Mouse (Mus musculus) gastrocnemius, adult 8-10 months (tissue): ENCODE measurements around the gene Ptrh1. TPM values are rescaled to one million over a fixed set of nuclear protein-coding genes. Genes with fewer than 3 reads are reported as not detected.

Experiments
- DNase-seq, 2 experiments: peaks; one replicate each; pipeline ENCODE4 v3.0.0; 2022; ENCODE audit warnings: low spot score in 2 of 2
- total RNA-seq, 4 experiments: library from RNA; stranded (reverse); gene quantifications; 2 replicates each; pipeline ENCODE4 v1.2.4; 2022

Gene Ptrh1
- total RNA-seq, 4 experiments from 2014 or later: 1.4 to 3.8 (median 2.3) TPM

DNA sequence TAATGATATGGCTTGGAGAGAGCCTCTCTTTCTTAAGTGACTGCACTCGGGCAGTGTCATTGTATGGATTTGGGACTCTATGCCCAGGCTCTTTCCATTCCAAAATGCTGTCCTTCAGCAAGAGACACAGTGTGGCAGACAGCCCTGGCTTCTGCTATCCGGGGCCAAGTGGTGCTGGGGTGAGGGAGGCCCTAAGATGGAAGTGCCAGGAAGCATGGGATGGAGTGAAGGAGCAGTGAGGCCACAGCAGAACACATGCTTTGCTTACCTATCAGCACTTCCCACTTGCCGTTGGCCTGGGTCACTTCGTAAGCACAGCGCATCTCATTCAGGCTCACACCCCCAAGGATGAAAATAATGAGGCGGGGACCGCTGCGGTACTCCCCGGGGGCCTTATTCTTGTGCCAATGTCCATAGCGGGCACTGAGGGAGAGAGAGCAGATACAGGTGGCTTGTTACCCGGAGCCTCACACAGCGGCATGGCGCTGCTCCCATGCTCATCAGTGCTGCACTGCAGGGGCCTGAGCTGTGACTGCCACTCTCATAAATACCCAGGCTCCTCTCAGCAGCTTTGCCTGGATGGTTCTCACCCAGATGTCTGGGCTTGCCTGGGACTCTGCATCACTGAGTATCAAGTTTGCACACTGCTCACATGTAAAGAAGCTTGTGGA is 20.3 kb downstream of the Ptrh1 start:
- no peak for DNase-seq

GRCm38 (mm10) chr2:32798251-32798962 is 22.8 kb downstream of the Ptrh1 start:
- no peak for DNase-seq

- no peak for DNase-seq
Measured at GRCm38 (mm10) chr2:32808816-32809566, 33.4 kb downstream of the Ptrh1 start.

- DNase-seq: no peak
Measured at GRCm38 (mm10) chr2:32811959-32812358, 36.4 kb downstream of the Ptrh1 start.

DNA sequence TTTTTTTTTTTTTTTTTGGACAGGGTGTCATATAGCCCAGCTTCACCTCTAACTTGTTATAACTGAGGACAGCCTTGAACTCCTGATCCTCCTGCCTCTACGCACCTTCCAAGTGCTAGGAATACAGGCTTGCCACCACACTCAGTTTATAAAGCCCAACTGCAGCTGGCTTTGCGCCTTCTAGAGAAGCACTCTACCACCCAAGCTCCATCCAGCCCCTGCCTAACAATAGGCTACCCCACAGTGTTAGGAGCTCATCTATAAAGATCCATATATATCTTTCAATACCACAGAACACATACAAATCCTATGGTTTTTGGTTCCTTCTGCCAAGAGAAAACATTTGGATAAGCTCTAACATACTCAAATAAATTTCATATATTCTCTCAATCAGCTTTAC is 40.9 kb downstream of the Ptrh1 start:
- DNase-seq: no peak

DNA sequence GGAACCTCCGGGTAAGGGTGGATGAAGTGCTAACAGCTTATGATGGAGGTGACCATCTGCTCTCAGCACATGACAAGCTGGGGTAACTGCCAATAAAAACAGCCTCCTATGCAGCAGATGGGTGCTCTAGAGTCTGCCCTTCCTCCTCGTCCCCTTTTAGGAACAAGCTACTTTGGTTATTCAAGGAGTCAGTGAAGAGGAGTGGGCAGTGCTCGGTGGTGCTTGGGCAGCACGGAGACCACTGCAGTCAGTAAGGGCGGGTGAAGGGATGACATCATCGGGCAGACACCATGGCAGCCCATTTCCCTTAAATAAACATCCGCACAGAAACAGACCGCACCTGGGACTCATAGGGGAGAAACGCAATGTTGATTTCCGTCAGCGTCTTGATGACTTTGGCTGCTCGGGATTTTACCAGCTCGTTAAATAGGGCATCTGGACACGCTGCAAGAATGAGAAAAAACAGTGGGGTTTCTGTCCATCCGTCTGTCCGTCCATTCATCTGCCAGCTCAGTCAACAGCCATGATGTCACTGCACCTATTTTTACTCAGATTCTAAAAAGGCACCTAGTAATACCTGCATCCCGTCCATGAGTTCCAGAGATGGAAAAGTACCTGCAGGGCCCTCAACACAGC is 41.5 kb downstream of the Ptrh1 start:
- DNase-seq: no peak

DNA sequence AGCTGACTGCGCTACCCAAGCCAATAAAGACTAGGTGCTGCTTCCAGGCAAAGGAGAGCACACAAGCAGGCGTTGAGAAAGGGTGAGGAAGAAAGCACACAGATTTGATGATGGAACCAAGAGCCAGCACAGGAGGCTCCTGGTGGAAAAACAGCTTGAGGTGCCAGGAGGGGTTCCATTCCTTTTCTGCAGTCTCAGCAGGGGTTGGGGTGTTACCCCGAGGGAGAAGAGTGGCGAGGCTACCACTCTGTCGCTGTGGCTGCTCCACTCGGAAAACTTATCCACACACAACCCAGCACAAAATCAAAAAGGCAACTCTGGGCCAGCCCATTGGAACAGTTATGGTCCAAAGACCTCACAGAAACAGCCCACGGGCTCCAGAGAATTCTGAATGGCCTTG is 42.0 kb downstream of the Ptrh1 start:
- DNase-seq: no peak

GRCm38 (mm10) chr2:32818208-32818607 is 42.6 kb downstream of the Ptrh1 start:
- DNase-seq: no peak

DNA sequence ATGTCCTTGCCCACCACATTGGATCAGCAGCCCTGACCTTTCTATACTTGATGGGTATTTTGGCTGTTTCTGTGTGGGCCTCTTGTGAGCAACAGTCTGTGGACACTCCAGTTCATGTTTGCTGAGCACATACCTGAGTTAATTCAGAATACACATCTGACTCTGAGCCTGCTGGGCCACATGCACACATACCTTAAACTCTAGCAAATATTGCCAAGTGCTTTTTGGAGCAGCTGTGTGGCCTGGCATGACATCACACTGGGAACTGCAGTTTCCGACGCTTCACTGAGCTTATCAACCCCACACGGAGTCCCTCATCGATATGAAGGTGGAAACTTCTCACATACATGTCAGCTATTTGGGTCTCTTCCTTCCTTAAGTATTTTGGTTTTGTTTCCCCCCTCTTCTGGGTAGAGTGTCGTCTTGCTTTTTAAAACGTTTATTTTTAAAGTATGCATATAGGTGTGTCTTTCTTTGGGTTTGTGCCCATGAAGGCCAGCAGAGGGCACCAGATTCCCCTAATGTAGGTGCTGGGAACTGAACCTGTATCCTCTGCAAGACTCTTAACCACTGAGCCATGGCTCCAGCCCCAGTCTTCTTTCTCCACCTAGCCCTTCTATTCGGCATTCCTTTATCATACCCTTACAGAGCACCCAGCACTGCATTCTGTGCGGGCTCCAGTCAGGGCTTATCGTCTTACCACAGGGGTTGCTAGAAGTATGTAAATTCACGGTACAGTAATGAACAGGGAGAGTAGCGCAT is 45.6 kb downstream of the Ptrh1 start:
- no peak for DNase-seq

GRCm38 (mm10) chr2:32822643-32823042 is 47.1 kb downstream of the Ptrh1 start:
- DNase-seq: no peak

DNA sequence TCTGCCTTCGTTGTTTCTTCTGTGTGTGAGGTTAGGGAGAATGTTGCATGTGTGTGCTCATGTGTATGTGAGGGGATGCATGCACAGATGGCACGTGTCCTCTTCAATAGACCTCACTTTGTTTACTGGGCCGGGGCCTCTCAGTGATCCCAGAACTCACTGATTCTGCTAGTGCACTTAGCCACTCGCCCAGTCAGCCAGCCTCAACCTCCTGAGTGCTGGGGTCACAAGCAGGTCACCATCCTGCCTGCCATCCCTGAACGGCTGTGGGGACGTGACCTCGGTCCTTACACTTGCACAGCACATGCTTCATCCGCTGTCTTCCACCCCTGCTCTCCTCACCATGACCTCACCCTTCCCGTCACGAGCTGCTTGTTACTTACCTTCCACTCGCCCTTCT is 47.6 kb downstream of the Ptrh1 start:
- DNase-seq: no peak

DNA sequence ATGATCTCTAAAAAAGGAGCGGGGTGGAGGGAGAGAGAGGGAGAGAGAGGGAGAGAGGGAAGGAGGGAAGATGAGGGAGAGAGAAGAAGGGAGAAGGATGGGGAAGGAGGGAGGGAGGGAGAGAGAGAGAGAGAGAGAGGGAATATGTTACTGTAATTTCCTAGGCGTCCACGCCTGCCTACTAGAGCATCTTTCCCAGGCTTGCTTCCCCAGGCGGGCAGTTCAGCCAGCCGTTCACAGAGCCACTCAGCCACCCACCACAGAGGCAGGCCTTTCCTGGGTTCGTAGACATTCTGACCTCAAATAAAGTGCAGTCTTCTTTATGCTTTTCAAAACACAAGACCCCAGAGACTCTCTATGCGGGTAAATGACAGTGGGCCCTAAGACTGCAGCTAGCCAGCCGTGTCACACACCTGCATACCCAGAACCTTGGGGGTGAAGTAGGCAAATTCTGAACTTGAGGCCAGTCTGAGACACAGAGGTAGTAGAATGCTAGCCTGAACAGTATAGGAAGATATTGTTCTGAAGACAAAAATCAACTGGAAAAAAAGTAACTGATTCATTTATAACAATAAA is 48.1 kb downstream of the Ptrh1 start:
- no peak for DNase-seq

DNA sequence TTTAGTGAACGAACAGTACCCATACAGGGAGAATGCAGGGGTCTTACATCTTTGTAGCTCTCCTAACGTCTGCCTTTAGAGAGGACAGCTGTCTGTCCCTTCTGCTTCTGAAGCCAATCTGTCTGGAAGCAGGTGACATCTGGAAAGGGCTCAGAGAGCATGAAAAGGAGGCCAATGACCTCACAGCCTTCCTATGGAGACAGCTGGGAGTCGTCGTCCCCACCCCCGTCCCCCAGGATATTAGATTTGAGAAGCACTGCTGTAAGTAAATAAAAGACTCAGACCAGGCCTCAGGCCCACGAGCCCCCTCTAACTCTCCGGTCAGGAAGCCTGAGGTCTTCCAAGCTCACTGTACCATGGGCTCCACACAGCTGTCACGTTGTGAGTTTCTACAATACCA is 48.6 kb downstream of the Ptrh1 start:
- no peak for DNase-seq

DNA sequence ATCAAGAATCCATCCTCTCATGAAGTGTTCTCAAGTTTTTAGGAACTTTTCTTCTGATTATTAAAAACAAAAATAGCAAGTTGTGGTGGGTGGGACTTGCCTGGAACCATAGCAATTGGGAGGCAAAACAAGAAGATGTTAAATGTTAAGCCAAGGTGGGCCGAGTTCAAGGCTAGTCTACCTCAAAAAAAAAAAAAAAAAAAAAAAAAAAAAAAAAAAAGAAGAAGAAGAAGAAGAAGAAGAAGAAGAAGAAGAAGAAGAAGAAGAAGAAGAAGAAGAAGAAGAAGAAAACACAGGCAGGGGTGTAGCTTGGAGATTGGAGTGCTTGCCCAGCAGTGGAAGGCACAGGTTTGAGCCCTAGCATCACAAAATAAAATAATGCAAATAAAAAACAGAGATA is 49.2 kb downstream of the Ptrh1 start:
- DNase-seq: no peak

GRCm38 (mm10) chr2:32825796-32826195 is 50.2 kb downstream of the Ptrh1 start:
- DNase-seq: no peak

Other genes with a start within 250 kb of the Ptrh1 start
- 1 to 10 TPM; 1.6 to 3.8 (median 2.9) TPM for gene Fam102a, start 240.5 kb upstream of the Ptrh1 start, total RNA-seq
- gene Dpm2, start 204.9 kb upstream of the Ptrh1 start, total RNA-seq: 10 to 100 TPM in 3 of 4 experiments, 1 to 10 TPM in 1; 9.2 to 15.0 (median 10.6) TPM
- not detected for gene Pip5kl1, start 201.0 kb upstream of the Ptrh1 start, total RNA-seq
- not detected for gene 9430097D07Rik, start 200.1 kb upstream of the Ptrh1 start, total RNA-seq
- 10 to 100 TPM; 11.4 to 15.5 (median 13.8) TPM for gene St6galnac4, start 188.7 kb upstream of the Ptrh1 start, total RNA-seq
- gene St6galnac6, start 176.1 kb upstream of the Ptrh1 start, total RNA-seq: 10 to 100 TPM; 48.6 to 61.3 (median 54.9) TPM
- 1,000 to 10,000 TPM; 1,455 to 1,877 (median 1,746) TPM for gene Ak1, start 154.0 kb upstream of the Ptrh1 start, total RNA-seq
- 10 to 100 TPM; 17.4 to 26.6 (median 20.5) TPM for gene Eng, start 129.2 kb upstream of the Ptrh1 start, total RNA-seq
- 1 to 10 TPM; 4.2 to 5.8 (median 4.7) TPM for gene Fpgs, start 71.6 kb upstream of the Ptrh1 start, total RNA-seq
- gene Cdk9, start 62.7 kb upstream of the Ptrh1 start, total RNA-seq: 10 to 100 TPM; 17.0 to 22.2 (median 20.8) TPM
- 1 to 10 TPM; 3.3 to 6.6 (median 6.1) TPM for gene Sh2d3c, start 54.7 kb upstream of the Ptrh1 start, total RNA-seq
- gene 6330409D20Rik, start 34.8 kb upstream of the Ptrh1 start, total RNA-seq: not detected
- 1 to 10 TPM; 4.3 to 5.1 (median 4.6) TPM for gene Tor2a, start 18.6 kb upstream of the Ptrh1 start, total RNA-seq
- under 1 TPM in 1 of 4 experiments, not detected in 3; 0.09 TPM for gene Ttc16, start 153 bp upstream of the Ptrh1 start, total RNA-seq
- gene Cfap157, start 8.6 kb downstream of the Ptrh1 start, total RNA-seq: not detected
- 1 to 10 TPM; 2.0 to 2.6 (median 2.1) TPM for gene Stxbp1, start 71.5 kb downstream of the Ptrh1 start, total RNA-seq
- 1 to 10 TPM; 3.8 to 6.3 (median 5.4) TPM for gene Fam129b, start 100.3 kb downstream of the Ptrh1 start, total RNA-seq
- gene Rpl12, start 185.8 kb downstream of the Ptrh1 start, total RNA-seq: 100 to 1,000 TPM in 2 of 4 experiments, 10 to 100 TPM in 2; 77.4 to 121 (median 96.8) TPM
- 10 to 100 TPM; 10.1 to 14.6 (median 11.8) TPM for gene Lrsam1, start 185.8 kb downstream of the Ptrh1 start, total RNA-seq
- 10 to 100 TPM in 3 of 4 experiments, 1 to 10 TPM in 1; 9.6 to 12.7 (median 10.2) TPM for gene Slc2a8, start 206.3 kb downstream of the Ptrh1 start, total RNA-seq